Mouse (Mus musculus): ENCODE results near the gene Vps37b. TPM values are rescaled to one million over a fixed set of nuclear protein-coding genes. Genes with fewer than 3 reads are reported as not detected.

Gene Vps37b
- polyA plus RNA-seq, 1 experiment from 2014 or later: 40.7 TPM

- WGBS: 96% methylated on average over 19 of the region's 19 CpGs
- no peak overlapping the region; the same call in 1 of the 2 replicates for H3K4me3 ChIP-seq (replicated peaks)
- H3K4me1 ChIP-seq (replicated peaks): peaks cover 35% of the 10 kb centered on the region
- H3K36me3 ChIP-seq: peaks cover 24% of the 10 kb centered on the region
- no peak overlapping the region for H3K4me2 ChIP-seq
- H3K27me3 ChIP-seq: no peaks in the 10 kb centered on the region
- no peaks in the 10 kb centered on the region for H3K9me3 ChIP-seq
- no peak for ATAC-seq (ENCODE audit: insufficient number of reproducible peaks, insufficient read depth, low FRiP score, low TSS enrichment, low read depth)
- no peak overlapping the region for H3K9ac ChIP-seq (replicated peaks)
- H3K27ac ChIP-seq: no peak overlapping the region
These were observed 2.6 kb downstream of the Vps37b start for GRCm38 (mm10) chr5:124029220-124030035.

DNA sequence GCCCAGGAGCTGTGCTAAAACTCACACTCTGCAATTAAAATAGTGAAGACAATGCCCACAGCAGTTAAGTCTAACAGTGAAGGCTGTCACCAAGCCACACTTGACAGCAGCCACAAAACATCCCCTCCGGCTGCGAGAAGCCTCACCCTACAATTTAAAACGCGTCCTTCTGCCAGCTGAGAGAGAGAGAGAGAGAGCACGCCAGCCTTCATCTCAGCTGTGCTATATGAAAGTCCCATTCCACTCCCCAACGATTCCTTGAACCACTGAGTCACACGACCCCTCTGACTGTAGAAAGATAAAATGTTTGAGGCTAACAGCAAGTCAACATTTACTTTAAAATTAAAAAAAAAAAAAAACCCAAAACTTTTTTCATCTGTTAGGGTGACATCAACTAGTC lies 3.4 kb downstream of the Vps37b start:
- 80% methylated on average over 7 of the region's 7 CpGs for WGBS
- Histone ChIP-seq H3K4me1 (replicated peaks) (peaks cover 42% of the 10 kb centered on the region), H3K4me2 (no peak overlapping the region), H3K27me3 (no peaks in the 10 kb centered on the region), H3K9ac (replicated peaks) (no peak overlapping the region), H3K9me3 (no peaks in the 10 kb centered on the region), H3K36me3 (peaks cover 24% of the 10 kb centered on the region), H3K4me3 (replicated peaks) (no peak overlapping the region), H3K27ac (no peak overlapping the region)
- no peak for ATAC-seq (ENCODE audit: insufficient number of reproducible peaks, insufficient read depth, low FRiP score, low TSS enrichment, low read depth)

GRCm38 (mm10) chr5:124027702-124028470 lies 4.2 kb downstream of the Vps37b start:
- Histone ChIP-seq H3K27ac (no peak overlapping the region), H3K36me3 (peaks cover 24% of the 10 kb centered on the region), H3K4me1 (replicated peaks) (peaks cover 44% of the 10 kb centered on the region), H3K9me3 (no peaks in the 10 kb centered on the region), H3K9ac (replicated peaks) (no peak overlapping the region), H3K4me2 (no peak overlapping the region), H3K4me3 (replicated peaks) (no peak overlapping the region), H3K27me3 (no peaks in the 10 kb centered on the region)
- ATAC-seq (ENCODE audit: insufficient number of reproducible peaks, insufficient read depth, low FRiP score, low TSS enrichment, low read depth): no peak
- 82% methylated on average over 19 of the region's 19 CpGs for WGBS

DNA sequence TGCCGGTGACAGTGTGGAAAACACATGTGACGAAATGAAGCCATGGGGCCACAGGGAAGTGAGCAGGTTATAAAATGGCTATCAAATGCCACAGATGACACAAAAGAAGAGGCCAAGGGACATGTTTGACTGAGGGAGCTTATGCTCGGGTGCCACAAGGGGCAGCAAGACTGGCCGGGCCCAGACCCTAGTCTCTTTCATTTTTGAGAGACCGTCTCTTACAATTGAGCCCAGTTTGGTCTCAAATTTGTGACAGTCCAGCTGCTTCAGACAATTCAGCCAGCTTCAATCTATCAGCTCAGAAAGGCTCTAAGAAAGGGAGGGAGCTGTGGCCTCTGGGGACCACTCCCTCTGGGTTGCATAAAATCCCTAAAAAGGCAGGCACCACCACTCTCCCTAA lies 5.5 kb downstream of the Vps37b start:
- Histone ChIP-seq H3K27me3 (no peaks in the 10 kb centered on the region), H3K4me2 (no peak overlapping the region), H3K27ac (no peak overlapping the region), H3K9ac (replicated peaks) (no peak overlapping the region), H3K4me3 (replicated peaks) (no peak overlapping the region), H3K9me3 (no peaks in the 10 kb centered on the region), H3K36me3 (peaks cover 27% of the 10 kb centered on the region), H3K4me1 (replicated peaks) (peaks cover 44% of the 10 kb centered on the region)
- WGBS: 94% methylated on average over 5 of the region's 5 CpGs
- ATAC-seq (ENCODE audit: insufficient number of reproducible peaks, insufficient read depth, low FRiP score, low TSS enrichment, low read depth): no peak

DNA sequence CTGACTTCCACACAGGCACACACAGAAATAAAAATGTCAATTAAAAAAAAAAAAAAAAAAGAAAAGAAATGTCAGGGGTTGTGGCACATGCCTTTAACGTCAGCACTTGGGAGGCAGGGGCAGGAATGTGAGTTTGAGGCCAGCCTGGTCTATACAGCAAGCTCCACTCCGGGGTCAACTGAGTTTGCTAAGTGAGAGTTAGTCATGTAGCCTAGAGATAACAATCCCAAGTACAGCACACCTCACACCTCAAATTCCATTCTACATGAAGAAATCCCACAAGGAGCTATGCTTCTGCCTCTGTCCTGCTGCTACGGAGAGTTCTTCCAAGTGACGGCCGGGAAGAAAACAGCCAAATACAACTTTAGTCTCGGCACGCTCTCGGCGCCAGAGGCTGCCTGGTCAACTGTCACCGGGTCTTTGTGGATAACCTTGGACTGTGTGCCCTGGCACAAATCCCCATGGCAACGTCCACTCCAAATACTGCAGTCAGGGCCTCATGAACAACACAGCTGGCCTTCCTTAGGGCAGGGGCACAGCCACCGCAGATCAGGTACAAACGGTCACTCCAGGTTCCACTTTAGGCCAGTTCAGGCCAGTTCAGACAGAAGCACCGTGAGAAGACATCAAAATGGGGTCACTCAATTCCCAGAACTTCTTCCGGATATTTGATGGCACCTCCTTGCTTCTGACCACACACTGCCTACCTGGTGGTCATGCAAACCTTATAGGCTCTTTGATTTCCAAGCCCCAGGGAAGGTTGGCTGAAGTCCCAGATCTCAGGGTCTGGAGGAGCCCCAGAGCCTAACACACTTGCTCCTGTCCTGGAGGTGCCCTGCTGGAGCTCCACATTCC lies 6.3 kb downstream of the Vps37b start:
- WGBS: 91% methylated on average over 15 of the region's 15 CpGs
- ATAC-seq (ENCODE audit: insufficient number of reproducible peaks, insufficient read depth, low FRiP score, low TSS enrichment, low read depth): no peak
- H3K4me1 ChIP-seq (replicated peaks): peaks cover 39% of the 10 kb centered on the region
- H3K36me3 ChIP-seq: peaks cover 35% of the 10 kb centered on the region
- no peak overlapping the region for H3K9ac ChIP-seq (replicated peaks)
- no peaks in the 10 kb centered on the region for H3K9me3 ChIP-seq
- H3K27ac ChIP-seq: no peak overlapping the region
- H3K4me3 ChIP-seq (replicated peaks): no peak overlapping the region
- H3K27me3 ChIP-seq: no peaks in the 10 kb centered on the region
- no peak overlapping the region for H3K4me2 ChIP-seq

- H3K4me3 ChIP-seq (replicated peaks): no peak overlapping the region
- peaks cover 38% of the 10 kb centered on the region for H3K36me3 ChIP-seq
- no peak overlapping the region for H3K4me2 ChIP-seq
- no peak for ATAC-seq (ENCODE audit: insufficient number of reproducible peaks, insufficient read depth, low FRiP score, low TSS enrichment, low read depth)
- H3K9ac ChIP-seq (replicated peaks): no peak overlapping the region
- 82% methylated on average over 9 of the region's 9 CpGs for WGBS
- H3K4me1 ChIP-seq (replicated peaks): peaks cover 33% of the 10 kb centered on the region
- H3K9me3 ChIP-seq: no peaks in the 10 kb centered on the region
- H3K27me3 ChIP-seq: no peaks in the 10 kb centered on the region
- H3K27ac ChIP-seq: no peak overlapping the region; the same call in 1 of the 2 replicates
These were observed 6.9 kb downstream of the Vps37b start for GRCm38 (mm10) chr5:124025146-124025545.

- ATAC-seq (ENCODE audit: insufficient number of reproducible peaks, insufficient read depth, low FRiP score, low TSS enrichment, low read depth): no peak
- Histone ChIP-seq H3K9me3 (no peaks in the 10 kb centered on the region), H3K36me3 (peaks cover 38% of the 10 kb centered on the region), H3K9ac (replicated peaks) (no peak overlapping the region), H3K4me1 (replicated peaks) (peaks cover 31% of the 10 kb centered on the region), H3K4me3 (replicated peaks) (no peak overlapping the region), H3K4me2 (no peak overlapping the region), H3K27me3 (no peaks in the 10 kb centered on the region), H3K27ac (no peak overlapping the region; the same call in 1 of the 2 replicates)
- WGBS: 79% methylated on average over 6 of the region's 6 CpGs
These were observed 7.4 kb downstream of the Vps37b start for GRCm38 (mm10) chr5:124024677-124025076.

DNA sequence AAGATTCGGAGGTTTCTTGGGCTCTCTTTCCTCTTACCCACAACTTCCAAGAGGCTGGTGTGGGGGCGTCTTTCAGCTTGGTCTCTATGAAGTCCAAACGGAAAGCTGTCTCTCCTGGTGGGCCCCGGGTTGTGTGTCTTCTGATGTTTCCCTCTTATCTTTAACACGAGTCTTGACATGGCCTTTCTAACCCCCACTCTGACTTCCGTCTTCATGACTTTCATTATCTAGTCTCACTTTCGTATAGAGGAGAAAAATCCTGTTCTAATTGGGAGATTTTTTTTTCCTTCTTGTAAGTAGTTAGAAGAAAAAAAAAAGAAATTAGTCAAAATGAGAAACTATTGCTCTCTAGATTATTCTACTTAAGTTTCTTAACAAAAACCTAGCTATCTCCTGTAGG lies 9.7 kb downstream of the Vps37b start:
- no peaks in the 10 kb centered on the region for H3K9me3 ChIP-seq
- H3K9ac ChIP-seq (replicated peaks): no peak overlapping the region
- ATAC-seq (ENCODE audit: insufficient number of reproducible peaks, insufficient read depth, low FRiP score, low TSS enrichment, low read depth): no peak
- H3K27ac ChIP-seq: no peak overlapping the region
- no peaks in the 10 kb centered on the region for H3K27me3 ChIP-seq
- H3K36me3 ChIP-seq: peaks cover 37% of the 10 kb centered on the region
- H3K4me1 ChIP-seq (replicated peaks): peaks cover 27% of the 10 kb centered on the region
- H3K4me2 ChIP-seq: no peak overlapping the region
- whole genome bisulfite sequencing: 86% methylated on average over 7 of the region's 7 CpGs
- H3K4me3 ChIP-seq (replicated peaks): no peak overlapping the region

- no peak overlapping the region for H3K27ac ChIP-seq
- H3K4me1 ChIP-seq (replicated peaks): peaks cover 28% of the 10 kb centered on the region
- peaks cover 30% of the 10 kb centered on the region for H3K36me3 ChIP-seq
- no peaks in the 10 kb centered on the region for H3K27me3 ChIP-seq
- no peak overlapping the region for H3K4me3 ChIP-seq (replicated peaks)
- no peak overlapping the region for H3K4me2 ChIP-seq
- no peaks in the 10 kb centered on the region for H3K9me3 ChIP-seq
- no peak overlapping the region for H3K9ac ChIP-seq (replicated peaks)
- WGBS: 89% methylated on average over 11 of the region's 11 CpGs
- ATAC-seq (ENCODE audit: insufficient number of reproducible peaks, insufficient read depth, low FRiP score, low TSS enrichment, low read depth): no peak
These were observed 10.4 kb downstream of the Vps37b start for GRCm38 (mm10) chr5:124021701-124022100.

- WGBS: 94% methylated on average over 11 of the region's 11 CpGs
- Histone ChIP-seq H3K4me1 (replicated peaks) (peaks cover 29% of the 10 kb centered on the region), H3K9ac (replicated peaks) (no peak overlapping the region)
These were observed 10.9 kb downstream of the Vps37b start for GRCm38 (mm10) chr5:124021148-124021547.

More at GRCm38 (mm10) chr5:124021148-124021547, 10.9 kb downstream of the Vps37b start:
- Histone ChIP-seq H3K4me3 (replicated peaks) (no peak overlapping the region), H3K9me3 (no peaks in the 10 kb centered on the region), H3K4me2 (no peak overlapping the region), H3K27me3 (no peaks in the 10 kb centered on the region), H3K36me3 (peaks cover 25% of the 10 kb centered on the region), H3K27ac (no peak overlapping the region)
- ATAC-seq (ENCODE audit: insufficient number of reproducible peaks, insufficient read depth, low FRiP score, low TSS enrichment, low read depth): no peak
